In genomic region chr10:40672587-40673296, GRCm38 (mm10) we compare ENCODE assay signal across 19 mouse cellular contexts. TPM values are rescaled to one million over a fixed set of nuclear protein-coding genes. Genes with fewer than 3 reads are reported as not detected.
DNase-seq lines count a peak whose midpoint lies in the region; ATAC-seq and TF ChIP-seq lines count a peak whose summit lies in the region.
"Had no signal": no experiment of that assay in that cellular context is flagged by ENCODE, and none has a peak within 500 bp of the region (broad histone marks: within the 10 kb centered on the region; RNA-seq: fewer than 3 reads in every experiment).

No protein-coding gene starts in this region.

- WGBS in hindbrain, postnatal 0 days = 39% methylated on average over 8 of the region's 8 CpGs
- WGBS in forebrain, embryonic 12.5 days = 56% methylated on average over 8 of the region's 8 CpGs

- no peak for DNase-seq in frontal cortex, postnatal 14 days (ENCODE audit: low spot score in 2 of 2)
- DNase-seq in testis, postnatal 10 days (ENCODE audit: low spot score) = no peak
- DNase-seq in hindbrain, postnatal 0 days (ENCODE audit: low spot score) = peak; percentile 21
- no peak for DNase-seq in kidney, postnatal 14 days
- no peak for DNase-seq in cerebellum, postnatal 14 days
- DNase-seq: adrenal gland, postnatal 36 days; gastrocnemius, postnatal 25 days; kidney, adult 18-20 months; kidney, postnatal 36 days; layer of hippocampus, postnatal 36 days; lung, embryonic 14.5 days; thymus, adult 2 months had no signal

- TF ChIP-seq CTCF in testis, adult 2 months (IDR thresholded peaks at IDR 0.05; ENCODE audit: control insufficient read depth, insufficient read depth, insufficient replicate concordance, low read depth, low read length) = no peak
- no peak for TF ChIP-seq CTCF in hindbrain, postnatal 0 days (IDR thresholded peaks at IDR 0.05; ENCODE audit: low read depth)

- H3K36me3 ChIP-seq in testis, adult 2 months (ENCODE audit: control insufficient read depth, insufficient read depth, low read length) = no peaks in the 10 kb centered on the region
- H3K36me3 ChIP-seq in hindbrain, postnatal 0 days (ENCODE audit: insufficient read depth, low read length) = no peaks in the 10 kb centered on the region
- H3K36me3 ChIP-seq in forebrain, embryonic 12.5 days (replicated peaks) = no peaks in the 10 kb centered on the region

- H3K4me1 ChIP-seq in testis, adult 2 months (ENCODE audit: control insufficient read depth, insufficient read depth, low read length) = peaks cover 3% of the 10 kb centered on the region
- no peaks in the 10 kb centered on the region; the same call in 1 of the 2 replicates for H3K4me1 ChIP-seq in hindbrain, postnatal 0 days (ENCODE audit: insufficient read depth, low read length)
- H3K4me1 ChIP-seq in forebrain, embryonic 12.5 days = peaks cover 14% of the 10 kb centered on the region

- no peak overlapping the region for H3K9ac ChIP-seq in hindbrain, postnatal 0 days (replicated peaks; ENCODE audit: low read length)
- no peak overlapping the region for H3K9ac ChIP-seq in forebrain, embryonic 12.5 days
- H3K9ac ChIP-seq: lung, embryonic 14.5 days had no signal

- H3K4me3 ChIP-seq in testis, adult 2 months (ENCODE audit: control insufficient read depth, low read depth, low read length) = peak overlapping the region; percentile 21
- H3K4me3 ChIP-seq in hindbrain, postnatal 0 days (ENCODE audit: low read length) = no peak overlapping the region
- no peak overlapping the region for H3K4me3 ChIP-seq in forebrain, embryonic 12.5 days (replicated peaks)

- peak; percentile 62 for ATAC-seq in frontal cortex, adult (ENCODE audit: low TSS enrichment)
- ATAC-seq in hindbrain, postnatal 0 days = peak; percentile 48; the same call in 1 of the 2 replicates
- no peak; the same call in 1 of the 2 replicates for ATAC-seq in forebrain, embryonic 12.5 days (ENCODE audit: low FRiP score)

- H3K9me3 ChIP-seq in hindbrain, postnatal 0 days (ENCODE audit: low read length) = no peaks in the 10 kb centered on the region
- no peaks in the 10 kb centered on the region for H3K9me3 ChIP-seq in forebrain, embryonic 12.5 days

- no peak overlapping the region for H3K27ac ChIP-seq in testis, adult 2 months (ENCODE audit: control insufficient read depth, insufficient read depth, low read depth, low read length)
- no peak overlapping the region for H3K27ac ChIP-seq in hindbrain, postnatal 0 days
- no peak overlapping the region for H3K27ac ChIP-seq in forebrain, embryonic 12.5 days
- H3K27ac ChIP-seq: macrophage had no signal

- no peaks in the 10 kb centered on the region for H3K27me3 ChIP-seq in testis, adult 2 months (ENCODE audit: control insufficient read depth, insufficient read depth, low read length)
- H3K27me3 ChIP-seq in hindbrain, postnatal 0 days (ENCODE audit: insufficient read depth, low read length) = no peaks in the 10 kb centered on the region
- 0 out of 2 replicates have a peak, but pooled peaks cover 4% of the 10 kb centered on the region for H3K27me3 ChIP-seq in forebrain, embryonic 12.5 days
- H3K27me3 ChIP-seq: CH12.LX had no signal

- no peak for TF ChIP-seq POLR2A in testis, adult 2 months (IDR thresholded peaks at IDR 0.05; ENCODE audit: control insufficient read depth, low read depth, low read length)

- no peak overlapping the region for H3K4me2 ChIP-seq in hindbrain, postnatal 0 days (ENCODE audit: low read depth, low read length)
- no peak overlapping the region for H3K4me2 ChIP-seq in forebrain, embryonic 12.5 days
- H3K4me2 ChIP-seq: heart, embryonic 11.5 days; liver, embryonic 11.5 days; lung, embryonic 14.5 days had no signal

RNA-seq across cellular contexts. Expression of gene Mettl24, which starts 10.3 kb away (rescaled TPM):
- 0.53 and 0.98 TPM in 2 replicates for polyA plus RNA-seq in testis, adult 2 months (2012; rRNA removed)
- total RNA-seq in hindbrain, postnatal 0 days (2014; rRNA removed) = 0.14 TPM in 1 of 2 replicates, not detected in the other
- polyA plus RNA-seq in hindbrain, postnatal 0 days (2015; fragmentation: Nextera tagmentation; extraction: Ambion mirVana) = 1.1 TPM in 2 replicates
- polyA plus RNA-seq in forebrain, embryonic 12.5 days (2016; fragmentation: Nextera tagmentation; extraction: Ambion mirVana) = 0.63 and 0.73 TPM in 2 replicates
- total RNA-seq: CH12.LX had no signal
- polyA plus RNA-seq: macrophage had no signal

RNA-seq across cellular contexts. Expression of gene Ddo, which starts 42.9 kb away (rescaled TPM):
- 2.5 and 2.9 TPM in 2 replicates for polyA plus RNA-seq in testis, adult 2 months (2012; rRNA removed)
- 3.8 and 6.0 TPM in 2 replicates for total RNA-seq in hindbrain, postnatal 0 days (2014; rRNA removed)
- polyA plus RNA-seq in hindbrain, postnatal 0 days (2015; fragmentation: Nextera tagmentation; extraction: Ambion mirVana) = 4.2 and 4.8 TPM in 2 replicates
- polyA plus RNA-seq in forebrain, embryonic 12.5 days (2016; fragmentation: Nextera tagmentation; extraction: Ambion mirVana) = 0.23 TPM in 1 of 2 replicates, not detected in the other
- total RNA-seq: CH12.LX had no signal
- polyA plus RNA-seq: macrophage had no signal
